Mouse (Mus musculus): ENCODE data around the gene Abcc4. TPM values are rescaled to one million over a fixed set of nuclear protein-coding genes. Genes with fewer than 3 reads are reported as not detected.
"Not testable (repeated sequence)": the region's sequence is repeated elsewhere in the genome, so short reads cannot be mapped to it uniquely, and the experiment has no call there.

Gene Abcc4
- total RNA-seq, 2 experiments from 2014 or later: 7.9 to 9.6 TPM

GRCm38 (mm10) chr14:118552901-118553475 lies 153.0 kb downstream of the Abcc4 start:
- intact Hi-C loops (cut with DNase I): loop anchor here (5.0 kb wide), 1 partner anchor 116 kb away; no protein-coding TSS in a partner anchor
- no peak for DNase-seq (ENCODE audit: low spot score in 2 of 2)

- no peak for DNase-seq (ENCODE audit: low spot score in 2 of 2)
- intact Hi-C loops (cut with DNase I): loop anchor here (5.0 kb wide), 1 partner anchor 115 kb away; no protein-coding TSS in a partner anchor
Measured at GRCm38 (mm10) chr14:118552390-118552789, 153.6 kb downstream of the Abcc4 start.

GRCm38 (mm10) chr14:118551725-118552285 lies 154.2 kb downstream of the Abcc4 start:
- intact Hi-C loops (cut with DNase I): loop anchor here (5.0 kb wide), 1 partner anchor 115 kb away; no protein-coding TSS in a partner anchor
- DNase-seq (ENCODE audit: low spot score in 2 of 2): no peak

- intact Hi-C loops (cut with DNase I): loop anchor here (5.0 kb wide), 1 partner anchor 114 kb away; no protein-coding TSS in a partner anchor
Measured at GRCm38 (mm10) chr14:118551061-118551724, 154.8 kb downstream of the Abcc4 start.

GRCm38 (mm10) chr14:118544493-118544892 lies 161.5 kb downstream of the Abcc4 start:
- DNase-seq (ENCODE audit: low spot score in 2 of 2): no peak
- intact Hi-C loops (cut with DNase I): no loop called here

More at GRCm38 (mm10) chr14:118551061-118551724, 154.8 kb downstream of the Abcc4 start:
- no peak for DNase-seq (ENCODE audit: low spot score in 2 of 2)

GRCm38 (mm10) chr14:118542947-118543346 lies 163.1 kb downstream of the Abcc4 start:
- no peak for DNase-seq (ENCODE audit: low spot score in 2 of 2)
- intact Hi-C loops (cut with DNase I): no loop called here

GRCm38 (mm10) chr14:118531539-118531938 lies 174.5 kb downstream of the Abcc4 start:
- intact Hi-C loops (cut with DNase I): no loop called here

GRCm38 (mm10) chr14:118514280-118515031 lies 191.6 kb downstream of the Abcc4 start:
- intact Hi-C loops (cut with DNase I): no loop called here
- no peak for DNase-seq (ENCODE audit: low spot score in 2 of 2)

More at GRCm38 (mm10) chr14:118531539-118531938, 174.5 kb downstream of the Abcc4 start:
- no peak for DNase-seq (ENCODE audit: low spot score in 2 of 2)

- intact Hi-C loops (cut with DNase I); DNase-seq (ENCODE audit: low spot score in 2 of 2): not testable (repeated sequence)
Measured at GRCm38 (mm10) chr14:118511715-118512114, 194.3 kb downstream of the Abcc4 start.

GRCm38 (mm10) chr14:118510793-118511192 lies 195.2 kb downstream of the Abcc4 start:
- no peak for DNase-seq (ENCODE audit: low spot score in 2 of 2)
- intact Hi-C loops (cut with DNase I): no loop called here

- DNase-seq (ENCODE audit: low spot score in 2 of 2): no peak
- intact Hi-C loops (cut with DNase I): no loop called here
Measured at GRCm38 (mm10) chr14:118510216-118510615, 195.8 kb downstream of the Abcc4 start.

- no peak for DNase-seq (ENCODE audit: low spot score in 2 of 2)
- intact Hi-C loops (cut with DNase I): no loop called here
Measured at GRCm38 (mm10) chr14:118507829-118508228, 198.2 kb downstream of the Abcc4 start.

GRCm38 (mm10) chr14:118506591-118507146 lies 199.3 kb downstream of the Abcc4 start:
- intact Hi-C loops (cut with DNase I): no loop called here
- no peak for DNase-seq (ENCODE audit: low spot score in 2 of 2)

GRCm38 (mm10) chr14:118496767-118497166 lies 209.3 kb downstream of the Abcc4 start:
- intact Hi-C loops (cut with DNase I): no loop called here
- DNase-seq (ENCODE audit: low spot score in 2 of 2): no peak

GRCm38 (mm10) chr14:118495458-118495857 lies 210.6 kb downstream of the Abcc4 start:
- DNase-seq (ENCODE audit: low spot score in 2 of 2): no peak

GRCm38 (mm10) chr14:118491708-118492107 lies 214.3 kb downstream of the Abcc4 start:
- intact Hi-C loops (cut with DNase I): no loop called here

More at GRCm38 (mm10) chr14:118495458-118495857, 210.6 kb downstream of the Abcc4 start:
- intact Hi-C loops (cut with DNase I): no loop called here

GRCm38 (mm10) chr14:118491300-118491699 lies 214.7 kb downstream of the Abcc4 start:
- no peak for DNase-seq (ENCODE audit: low spot score in 2 of 2)
- intact Hi-C loops (cut with DNase I): no loop called here

More at GRCm38 (mm10) chr14:118491708-118492107, 214.3 kb downstream of the Abcc4 start:
- DNase-seq (ENCODE audit: low spot score in 2 of 2): no peak

GRCm38 (mm10) chr14:118490525-118490924 lies 215.5 kb downstream of the Abcc4 start:
- no peak for DNase-seq (ENCODE audit: low spot score in 2 of 2)
- intact Hi-C loops (cut with DNase I): no loop called here

- intact Hi-C loops (cut with DNase I): no loop called here
- DNase-seq (ENCODE audit: low spot score in 2 of 2): no peak
Measured at GRCm38 (mm10) chr14:118486349-118486748, 219.7 kb downstream of the Abcc4 start.
